Mouse (Mus musculus): ENCODE measurements around the gene Tm7sf2. TPM values are rescaled to one million over a fixed set of nuclear protein-coding genes. Genes with fewer than 3 reads are reported as not detected.

Tm7sf2 gene
- polyA plus RNA-seq, 2 experiments, result 35.0 to 35.9 TPM

- no peak for TF ChIP-seq CTCF (IDR thresholded peaks at IDR 0.05; ENCODE audit: low read depth)
- TF ChIP-seq EP300 (IDR thresholded peaks at IDR 0.05; ENCODE audit: low read depth), result no peak
- DNase-seq (ENCODE audit: low read depth in 3 of 3, low spot score in 3 of 3) (no peak), ATAC-seq (ENCODE audit: insufficient read depth) (no peak)
- no peak within 1 kb of the TSS for H3K4me3 ChIP-seq (ENCODE audit: insufficient read depth in 1 of 2, low read depth in 2 of 2, low read length in 2 of 2)
- no peaks in the 10 kb centered on the region for H3K9me3 ChIP-seq (ENCODE audit: control insufficient read depth, low read length)
- H3K27ac ChIP-seq, result no peak within 1 kb of the TSS
- H3K9ac ChIP-seq (replicated peaks), result no peak within 1 kb of the TSS
- H3K27me3 ChIP-seq (ENCODE audit: control insufficient read depth, insufficient read depth, low read length), result no peaks in the 10 kb centered on the region
- peaks cover 53% of the 10 kb centered on the region for H3K36me3 ChIP-seq (replicated peaks; ENCODE audit: control insufficient read depth, insufficient read depth, low read depth)
- no peak within 1 kb of the TSS for H3K4me2 ChIP-seq (ENCODE audit: low read depth)
- H3K4me1 ChIP-seq (replicated peaks; ENCODE audit: control insufficient read depth in 2 of 2, insufficient read depth in 2 of 2, low read length in 1 of 2), result no peaks in the 10 kb centered on the region
- WGBS (ENCODE audit: insufficient replicate concordance), result 77% methylated on average over 7 of the region's 7 CpGs
Measured at GRCm38 (mm10) chr19:6094119-6094518, 25.9 kb upstream of the Tm7sf2 start, which contains the start of gene AC131692.1. Gene AC131692.1 (plus strand): TSS chr19:6094419.

- 93% methylated on average over 13 of the region's 13 CpGs for WGBS (ENCODE audit: insufficient replicate concordance)
- Histone ChIP-seq H3K4me3 (ENCODE audit: insufficient read depth in 1 of 2, low read depth in 2 of 2, low read length in 2 of 2) (no peak overlapping the region), H3K27ac (no peak overlapping the region), H3K4me2 (ENCODE audit: low read depth) (no peak overlapping the region), H3K9ac (replicated peaks) (no peak overlapping the region), H3K27me3 (ENCODE audit: control insufficient read depth, insufficient read depth, low read length) (no peaks in the 10 kb centered on the region), H3K4me1 (replicated peaks; ENCODE audit: control insufficient read depth in 2 of 2, insufficient read depth in 2 of 2, low read length in 1 of 2) (peaks cover 7 to 8% of the 10 kb centered on the region in 2 experiments; a peak in 3 of 4 replicates), H3K9me3 (ENCODE audit: control insufficient read depth, low read length) (no peaks in the 10 kb centered on the region), H3K36me3 (replicated peaks; ENCODE audit: control insufficient read depth, insufficient read depth, low read depth) (peaks cover 66% of the 10 kb centered on the region)
- no peak for DNase-seq (ENCODE audit: low read depth in 3 of 3, low spot score in 3 of 3)
- TF ChIP-seq CTCF (IDR thresholded peaks at IDR 0.05; ENCODE audit: low read depth) (no peak), EP300 (IDR thresholded peaks at IDR 0.05; ENCODE audit: low read depth) (no peak)
- ATAC-seq (ENCODE audit: insufficient read depth), result no peak
Measured at GRCm38 (mm10) chr19:6088841-6089240, 20.7 kb upstream of the Tm7sf2 start.

GRCm38 (mm10) chr19:6085417-6085879 is 17.3 kb upstream of the Tm7sf2 start:
- peak overlapping the region; percentile 87 for H3K27ac ChIP-seq
- no peaks in the 10 kb centered on the region for H3K27me3 ChIP-seq (ENCODE audit: control insufficient read depth, insufficient read depth, low read length)
- TF ChIP-seq CTCF (IDR thresholded peaks at IDR 0.05; ENCODE audit: low read depth) (no peak), EP300 (IDR thresholded peaks at IDR 0.05; ENCODE audit: low read depth) (no peak)
- DNase-seq (ENCODE audit: low read depth in 3 of 3, low spot score in 3 of 3) (peak; percentile 73 to 81 (median 77)), ATAC-seq (ENCODE audit: insufficient read depth) (peak; percentile 75)
- H3K4me1 ChIP-seq (replicated peaks; ENCODE audit: control insufficient read depth in 2 of 2, insufficient read depth in 2 of 2, low read length in 1 of 2), result peaks cover 9 to 10% of the 10 kb centered on the region in 2 experiments; a peak in 3 of 4 replicates
- H3K36me3 ChIP-seq (replicated peaks; ENCODE audit: control insufficient read depth, insufficient read depth, low read depth), result peaks cover 36% of the 10 kb centered on the region
- WGBS (ENCODE audit: insufficient replicate concordance), result under 1% methylated on average over 17 of the region's 17 CpGs
- H3K4me3 ChIP-seq (ENCODE audit: insufficient read depth in 1 of 2, low read depth in 2 of 2, low read length in 2 of 2), result peak overlapping the region; percentile 81
- peak overlapping the region; percentile 93 for H3K9ac ChIP-seq (replicated peaks)
- H3K9me3 ChIP-seq (ENCODE audit: control insufficient read depth, low read length), result no peaks in the 10 kb centered on the region
- peak overlapping the region; percentile 92 for H3K4me2 ChIP-seq (ENCODE audit: low read depth)

GRCm38 (mm10) chr19:6084478-6085248 is 16.5 kb upstream of the Tm7sf2 start, which contains the start of the genes Zfpl1 and Cdca5:
Gene Zfpl1 (minus strand): TSS chr19:6084956.
Gene Cdca5 (plus strand): TSS chr19:6084983.
- peaks cover 28% of the 10 kb centered on the region for H3K36me3 ChIP-seq (replicated peaks; ENCODE audit: control insufficient read depth, insufficient read depth, low read depth)
- peak within 1 kb of the TSS; percentile 81 for H3K4me3 ChIP-seq (ENCODE audit: insufficient read depth in 1 of 2, low read depth in 2 of 2, low read length in 2 of 2)
- peak; percentile 98 for DNase-seq (ENCODE audit: low read depth in 3 of 3, low spot score in 3 of 3)
- H3K9ac ChIP-seq (replicated peaks), result peak within 1 kb of the TSS; percentile 93
- peak within 1 kb of the TSS; percentile 92 for H3K4me2 ChIP-seq (ENCODE audit: low read depth)
- no peaks in the 10 kb centered on the region for H3K27me3 ChIP-seq (ENCODE audit: control insufficient read depth, insufficient read depth, low read length)
- H3K4me1 ChIP-seq (replicated peaks; ENCODE audit: control insufficient read depth in 2 of 2, insufficient read depth in 2 of 2, low read length in 1 of 2), result peaks cover 9 to 10% of the 10 kb centered on the region in 2 experiments; a peak in 3 of 4 replicates
- H3K9me3 ChIP-seq (ENCODE audit: control insufficient read depth, low read length), result no peaks in the 10 kb centered on the region
- peak; percentile 86 for ATAC-seq (ENCODE audit: insufficient read depth)
- H3K27ac ChIP-seq, result peak within 1 kb of the TSS; percentile 87
- TF ChIP-seq EP300 (IDR thresholded peaks at IDR 0.05; ENCODE audit: low read depth) (no peak), CTCF (IDR thresholded peaks at IDR 0.05; ENCODE audit: low read depth) (0 out of 2 replicates have a peak, but pooled peaks have one; percentile 14)
- under 1% methylated on average over 58 of the region's 58 CpGs for WGBS (ENCODE audit: insufficient replicate concordance)

GRCm38 (mm10) chr19:6082156-6082555 is 14.0 kb upstream of the Tm7sf2 start, which contains the start of gene Gm28374:
Gene Gm28374 (minus strand): TSS chr19:6082256.
- Histone ChIP-seq H3K4me2 (ENCODE audit: low read depth) (no peak within 1 kb of the TSS), H3K9ac (replicated peaks) (no peak within 1 kb of the TSS), H3K27me3 (ENCODE audit: control insufficient read depth, insufficient read depth, low read length) (no peaks in the 10 kb centered on the region), H3K9me3 (ENCODE audit: control insufficient read depth, low read length) (no peaks in the 10 kb centered on the region), H3K36me3 (replicated peaks; ENCODE audit: control insufficient read depth, insufficient read depth, low read depth) (peaks cover 11% of the 10 kb centered on the region), H3K4me1 (replicated peaks; ENCODE audit: control insufficient read depth in 2 of 2, insufficient read depth in 2 of 2, low read length in 1 of 2) (peaks cover 9 to 10% of the 10 kb centered on the region in 2 experiments; a peak in 3 of 4 replicates), H3K27ac (no peak within 1 kb of the TSS), H3K4me3 (ENCODE audit: insufficient read depth in 1 of 2, low read depth in 2 of 2, low read length in 2 of 2) (no peak within 1 kb of the TSS)
- TF ChIP-seq CTCF (IDR thresholded peaks at IDR 0.05; ENCODE audit: low read depth), result no peak
- TF ChIP-seq EP300 (IDR thresholded peaks at IDR 0.05; ENCODE audit: low read depth), result no peak
- ATAC-seq (ENCODE audit: insufficient read depth) (no peak), DNase-seq (ENCODE audit: low read depth in 3 of 3, low spot score in 3 of 3) (no peak)
- 75% methylated on average over 9 of the region's 9 CpGs for WGBS (ENCODE audit: insufficient replicate concordance)

Data from liver, embryonic 14.5 days (tissue).